Mouse (Mus musculus) B cell, adult 2 months (primary cell): ENCODE data around the gene Fstl1.
A peak's percentile ranks its signal among the peaks of the same experiment; 100 is the strongest.

Experiments used
- DNase-seq, 2 experiments: peaks; one replicate each; pipeline ENCODE4 v3.0.0; 2022

The Fstl1 gene

DNA sequence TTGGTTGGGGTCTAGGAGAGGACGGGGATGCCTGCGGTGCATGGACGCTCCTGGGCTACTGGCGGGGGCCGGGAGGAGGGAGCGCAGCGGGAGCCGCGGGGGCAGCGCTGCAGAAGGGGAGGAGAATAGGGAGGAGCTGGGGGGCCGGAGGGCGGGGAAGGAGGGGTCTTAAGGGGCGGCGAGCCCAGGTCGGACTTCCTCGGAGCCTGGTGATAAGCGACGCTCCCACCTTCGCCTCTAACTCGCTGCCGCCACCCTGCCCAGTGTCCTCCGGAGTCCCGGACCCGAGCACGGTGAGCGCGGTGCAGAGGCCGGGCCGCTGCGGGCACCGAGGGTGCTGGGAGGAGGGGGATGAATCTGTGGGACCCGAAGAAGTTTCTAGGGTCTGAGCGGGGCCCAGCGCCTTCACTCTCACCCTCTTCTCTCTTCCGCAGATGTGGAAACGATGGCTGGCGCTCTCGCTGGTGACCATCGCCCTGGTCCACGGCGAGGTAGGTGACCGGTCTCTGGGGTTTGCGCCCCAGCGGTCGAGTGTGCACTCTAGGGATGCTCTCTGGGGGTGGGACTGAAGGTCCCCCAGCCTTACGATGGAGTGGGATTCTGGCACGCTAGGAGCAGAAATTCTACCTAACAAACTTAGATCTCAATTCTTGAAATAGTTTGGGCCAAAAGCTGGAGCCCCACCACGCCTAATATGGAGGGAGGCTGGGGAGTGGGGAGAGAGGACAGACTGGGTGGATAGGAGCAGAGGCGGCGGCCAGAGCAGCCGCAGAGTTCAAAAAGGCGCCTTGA lies at the start of gene Fstl1:
TSS of gene Fstl1 (plus strand) at position 14 of the 792 bp plus-strand sequence.
- peak in 1 of 2 experiments; percentile 7 for DNase-seq

DNA sequence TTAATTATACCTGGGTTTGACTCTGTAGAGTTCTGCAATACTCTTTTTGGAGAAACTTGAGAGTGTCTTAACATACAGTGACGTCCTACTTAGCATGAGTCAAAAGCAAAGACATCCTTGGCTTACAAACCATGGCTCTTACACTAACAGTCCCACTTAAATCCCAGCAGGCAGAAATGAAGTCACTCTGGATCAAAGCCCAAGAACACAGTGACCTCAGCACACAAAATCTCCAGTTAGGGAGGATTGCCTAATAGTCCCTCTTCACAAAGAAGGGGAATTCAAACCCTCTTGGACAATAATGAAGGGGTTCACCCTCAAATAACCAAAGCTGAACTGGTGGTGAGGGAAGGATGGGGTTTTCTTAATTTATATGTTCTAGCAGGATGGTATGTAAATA lies 48.0 kb upstream of the Fstl1 start:
- DNase-seq, result no peak

DNA sequence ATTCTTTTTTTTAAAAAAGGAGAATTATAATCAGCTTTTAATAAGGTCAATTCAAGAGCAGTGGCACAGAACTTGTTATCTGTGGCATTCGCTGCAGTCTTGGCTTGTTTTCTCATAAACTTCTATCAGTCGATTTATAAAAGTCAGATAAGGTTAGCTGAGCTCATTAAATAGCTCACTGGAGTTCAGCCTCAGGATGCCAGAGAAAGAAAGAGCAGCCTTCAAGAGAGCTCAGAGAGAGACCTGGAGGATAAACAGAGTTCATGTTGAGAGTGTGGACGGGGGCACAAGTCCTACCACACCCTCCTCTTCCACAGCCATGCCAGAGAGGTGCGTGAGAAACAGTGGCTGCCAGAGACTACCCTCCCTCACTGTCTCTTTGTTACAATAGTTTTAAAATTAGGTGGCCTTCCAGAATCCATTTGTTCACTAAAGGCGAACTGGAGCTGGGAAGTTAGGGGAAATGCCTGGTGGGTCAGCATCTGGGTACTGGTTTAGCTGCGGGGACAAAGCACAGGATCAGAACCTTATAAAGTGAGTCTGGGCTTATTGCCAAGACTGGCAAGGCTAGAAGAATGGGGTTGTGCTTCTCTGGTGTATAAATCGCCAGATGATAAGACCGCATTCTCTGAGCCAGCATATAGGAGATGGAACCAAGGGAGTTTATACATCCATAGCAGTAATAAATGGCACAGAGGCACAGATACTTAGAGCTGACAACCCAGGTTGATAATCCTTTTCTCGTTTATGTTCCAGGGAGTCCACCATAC lies 47.1 kb upstream of the Fstl1 start:
- no peak for DNase-seq

DNA sequence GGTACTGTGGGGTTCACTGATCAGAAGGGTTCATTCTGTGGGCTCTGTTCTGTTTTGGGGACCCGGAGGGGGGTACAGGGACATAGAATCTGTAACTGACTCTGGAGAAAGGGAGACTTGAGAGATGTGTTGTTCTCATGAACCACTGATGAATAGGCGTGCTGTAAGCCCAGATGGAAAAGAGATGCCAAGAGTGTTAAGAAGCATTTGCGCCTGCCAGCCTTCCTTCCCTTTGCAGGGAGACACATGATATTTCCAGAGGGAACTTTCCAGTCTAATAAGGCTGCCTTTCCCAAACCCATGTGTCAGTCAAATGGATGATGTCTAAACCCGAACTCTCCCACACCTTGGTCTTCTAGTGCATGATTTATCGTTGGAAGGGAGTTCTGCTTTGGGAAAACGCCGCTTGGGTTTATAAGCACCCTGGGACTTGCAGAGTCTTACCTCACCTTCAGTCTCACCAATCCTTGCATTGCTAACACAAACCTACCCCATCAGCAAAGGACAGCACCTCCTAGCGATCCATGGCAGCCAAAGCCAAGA lies 46.3 kb upstream of the Fstl1 start:
- DNase-seq, result no peak

GRCm38 (mm10) chr16:37731431-37731830 lies 45.2 kb upstream of the Fstl1 start:
- no peak for DNase-seq

DNA sequence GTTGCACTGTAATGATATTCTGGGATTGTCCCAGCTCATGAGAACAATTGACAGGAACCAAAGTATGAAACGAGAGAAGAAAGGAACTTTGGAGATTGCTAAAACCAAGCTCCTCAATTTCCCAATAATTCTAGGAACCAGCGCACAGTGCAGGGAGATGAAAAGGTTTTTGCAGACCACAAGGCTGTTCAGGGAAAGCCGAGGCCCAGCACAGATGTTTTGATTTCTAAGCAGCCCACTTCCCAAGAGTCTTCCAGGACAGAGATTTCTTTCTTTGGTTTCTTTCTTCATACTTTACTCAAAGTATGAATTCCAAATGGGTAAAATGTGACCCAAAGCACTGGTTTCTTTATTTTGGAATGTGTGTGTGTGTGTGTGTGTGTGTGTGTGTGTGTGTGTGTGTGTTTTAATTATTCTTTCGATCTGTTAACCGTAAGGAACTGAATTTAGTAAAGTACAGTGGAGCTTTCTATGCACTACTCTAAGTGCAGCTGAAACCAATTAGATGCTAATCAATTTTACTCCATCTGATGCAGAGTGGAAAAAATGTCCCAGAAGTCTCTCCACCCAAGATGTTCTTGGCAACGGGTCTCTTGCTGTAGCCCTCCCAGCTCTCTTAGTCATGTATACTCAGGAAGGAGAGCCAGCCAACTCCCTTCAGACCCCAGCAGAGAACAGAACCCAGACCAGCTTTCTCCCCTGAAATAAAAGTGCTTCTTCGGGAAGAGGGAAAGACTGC lies 44.5 kb upstream of the Fstl1 start:
- DNase-seq, result no peak

DNA sequence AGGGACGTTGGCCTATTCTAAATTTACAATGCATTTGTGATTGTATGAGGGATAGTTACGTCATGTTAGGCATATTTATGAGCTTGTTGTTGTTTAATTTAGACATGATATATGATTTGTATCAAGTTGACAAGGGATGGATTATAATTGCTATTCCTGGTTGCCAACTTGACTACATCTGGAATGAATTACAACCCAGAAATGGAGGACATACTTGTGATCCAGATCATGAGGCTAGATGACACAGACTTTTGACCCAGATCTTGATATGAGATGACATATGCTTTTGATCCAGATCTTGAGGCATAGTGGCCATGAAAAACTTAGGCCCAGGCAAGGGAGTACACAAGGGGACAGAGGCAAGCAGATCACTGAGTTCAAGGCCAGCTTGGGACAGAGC lies 36.6 kb upstream of the Fstl1 start:
- no peak for DNase-seq

GRCm38 (mm10) chr16:37742266-37742665 lies 34.4 kb upstream of the Fstl1 start:
- no peak for DNase-seq

DNA sequence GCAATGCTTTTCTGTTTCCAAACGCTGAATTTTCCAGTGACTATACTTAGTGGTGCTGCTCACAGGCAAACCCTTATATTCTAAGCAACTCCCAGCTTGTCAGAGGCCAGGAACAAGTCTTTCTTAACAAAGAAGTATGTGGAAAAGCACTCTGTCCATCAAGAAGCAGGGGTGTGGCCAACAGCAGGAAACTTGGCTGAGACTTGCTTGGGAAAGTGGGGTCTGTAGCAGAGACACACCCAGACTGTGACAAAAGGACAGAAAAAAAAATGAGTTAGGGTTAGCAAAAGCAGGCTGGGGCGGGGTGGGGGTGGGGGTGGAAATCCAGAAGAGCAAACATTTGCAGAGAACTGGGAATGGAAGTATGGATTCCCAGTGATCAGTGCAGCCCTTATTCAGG lies 23.8 kb upstream of the Fstl1 start:
- no peak for DNase-seq

DNA sequence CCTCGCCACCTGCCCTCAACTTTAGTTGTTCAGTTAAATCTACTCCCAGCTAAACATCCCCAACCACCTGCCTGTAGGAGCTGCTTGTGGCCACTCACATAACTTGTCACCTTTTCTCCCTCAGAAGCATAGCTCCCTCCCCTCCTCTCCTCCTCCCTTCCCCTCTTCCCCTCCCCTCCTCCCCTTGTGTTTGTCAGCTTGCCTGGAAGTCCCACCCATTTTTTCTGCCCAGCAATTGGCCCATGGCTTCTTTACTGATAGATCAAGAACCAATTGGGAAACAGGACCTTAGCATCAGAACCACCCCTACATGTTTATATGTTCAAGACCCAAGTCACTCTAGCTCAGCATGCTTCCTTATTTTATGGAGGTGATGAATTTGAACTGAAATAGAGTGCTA lies 22.9 kb upstream of the Fstl1 start:
- no peak for DNase-seq

GRCm38 (mm10) chr16:37754483-37754882 lies 22.2 kb upstream of the Fstl1 start:
- DNase-seq, result no peak

DNA sequence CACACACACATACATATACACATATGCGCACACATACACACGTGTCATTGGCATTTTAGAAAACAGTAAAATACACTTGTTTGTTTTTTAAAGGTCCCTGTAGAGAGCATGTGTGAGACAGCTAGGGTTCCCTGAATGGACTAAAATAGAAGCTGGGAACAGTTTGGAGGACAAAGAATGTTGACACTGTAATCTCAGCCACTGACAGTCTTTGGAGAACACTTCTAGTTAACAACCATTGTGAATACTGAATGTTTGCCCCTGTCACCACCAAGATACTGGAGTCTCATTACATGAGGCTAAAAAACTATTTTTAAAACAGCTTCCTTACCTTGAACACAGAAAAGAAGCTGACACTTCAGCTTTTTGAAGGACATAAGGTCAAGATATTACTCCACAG lies 19.4 kb upstream of the Fstl1 start:
- DNase-seq, result no peak

GRCm38 (mm10) chr16:37763797-37764196 lies 12.9 kb upstream of the Fstl1 start:
- no peak for DNase-seq

DNA sequence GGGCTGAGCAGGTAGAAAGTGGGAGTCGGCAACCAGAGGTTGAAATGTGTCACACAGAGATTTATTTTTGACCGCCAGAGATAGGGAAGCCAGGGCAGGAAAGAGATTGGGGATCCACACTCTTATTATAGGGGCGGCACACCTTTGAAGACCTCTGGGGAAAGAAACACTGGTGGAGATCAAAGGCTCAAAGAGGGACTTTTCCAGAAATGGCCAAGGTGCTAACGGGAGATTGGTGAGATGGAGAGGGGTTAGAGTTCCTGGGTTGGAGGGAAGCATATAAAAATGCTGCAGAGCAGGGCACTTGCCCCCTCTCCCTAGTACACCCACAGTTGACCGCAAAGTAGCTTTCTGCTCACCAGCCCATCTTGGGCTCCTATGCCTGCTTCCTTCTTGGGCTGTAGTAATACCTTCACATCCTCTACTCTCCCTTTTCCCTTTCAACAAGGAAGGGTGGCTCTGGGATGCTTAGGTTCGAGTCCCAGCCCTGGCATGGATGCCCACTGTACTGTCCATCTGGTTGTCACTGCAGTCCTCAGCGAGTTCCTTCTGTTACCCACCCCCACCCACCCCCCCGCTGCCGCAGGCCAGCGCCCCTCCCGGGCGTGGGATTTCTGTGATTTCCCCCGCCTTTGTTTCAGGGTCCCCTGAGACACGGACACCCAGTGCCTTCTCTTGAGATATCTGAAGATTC lies 360 bp upstream of the Fstl1 start:
- DNase-seq, result no peak

DNA sequence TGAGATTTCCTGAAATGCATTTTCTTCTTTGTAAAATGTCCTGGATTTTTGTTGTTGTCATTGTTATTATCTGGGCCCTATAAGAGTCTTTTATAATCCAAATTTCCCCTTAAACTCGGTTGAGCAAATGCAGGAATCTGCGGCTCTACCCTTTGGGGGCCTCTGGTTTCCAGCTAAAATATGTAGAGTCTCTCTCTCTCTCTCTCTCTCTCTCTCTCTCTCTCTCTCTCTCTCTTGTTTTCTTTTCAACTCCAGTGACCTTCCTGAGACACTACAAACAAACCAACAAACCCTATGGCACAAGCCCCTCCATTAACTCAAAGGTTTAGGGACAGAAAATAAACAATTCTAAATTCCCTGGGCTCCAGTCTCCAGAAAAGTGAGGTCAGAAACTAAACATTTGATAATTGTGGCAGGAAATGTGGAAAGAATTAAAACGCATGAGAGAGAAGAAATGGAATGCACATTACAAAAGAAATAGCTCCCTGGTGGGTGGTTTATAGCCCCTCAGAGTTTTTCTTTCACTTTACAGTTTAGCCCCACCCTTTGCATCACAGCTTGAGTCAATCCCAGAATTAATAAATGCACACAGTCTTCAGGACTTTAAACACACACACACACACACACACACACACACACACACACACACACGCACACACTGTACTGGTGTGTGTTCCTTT lies 1.3 kb downstream of the Fstl1 start:
- DNase-seq, result no peak

DNA sequence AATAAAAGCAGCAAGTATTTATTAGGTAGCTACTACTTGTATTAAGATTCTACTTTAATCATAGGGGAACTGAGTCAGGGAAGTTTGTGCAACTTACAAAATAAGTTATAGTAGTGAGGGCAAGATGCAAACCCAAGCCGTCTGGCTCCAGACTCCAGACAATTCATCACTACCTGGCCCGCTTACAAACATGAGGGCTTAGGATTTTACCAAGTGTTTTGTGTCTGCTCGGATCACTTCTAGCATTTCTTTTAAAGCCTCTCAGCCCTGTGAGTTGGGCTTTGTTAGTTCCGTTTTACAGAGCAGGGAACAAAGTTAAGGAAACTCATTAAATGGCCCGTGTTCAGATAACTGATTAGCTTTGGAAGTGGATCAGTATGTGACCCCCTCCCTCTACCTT lies 1.9 kb downstream of the Fstl1 start:
- no peak for DNase-seq

- no peak for DNase-seq
Observed at GRCm38 (mm10) chr16:37779651-37780280, 3.1 kb downstream of the Fstl1 start.

- no peak for DNase-seq
Observed at GRCm38 (mm10) chr16:37780386-37780785, 3.7 kb downstream of the Fstl1 start.

DNA sequence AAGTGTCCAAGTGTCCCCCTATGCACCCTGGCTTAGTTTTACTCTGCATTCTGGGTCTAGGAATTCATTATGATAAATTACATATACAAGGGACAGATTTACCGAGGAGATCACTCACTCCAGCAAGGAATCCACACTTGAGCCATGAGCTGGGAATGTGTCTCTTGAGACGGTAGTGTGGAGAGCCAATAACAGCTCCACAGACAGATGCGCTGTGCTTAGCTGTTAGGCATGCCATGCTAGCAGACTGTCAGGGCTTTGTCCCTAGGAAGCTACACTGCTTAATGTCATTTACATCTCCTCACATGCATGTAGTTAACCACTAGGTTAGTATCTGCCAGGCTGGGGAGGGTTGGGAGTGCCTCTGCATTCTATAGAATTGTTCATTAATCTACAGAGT lies 4.2 kb downstream of the Fstl1 start:
- DNase-seq, result no peak

DNA sequence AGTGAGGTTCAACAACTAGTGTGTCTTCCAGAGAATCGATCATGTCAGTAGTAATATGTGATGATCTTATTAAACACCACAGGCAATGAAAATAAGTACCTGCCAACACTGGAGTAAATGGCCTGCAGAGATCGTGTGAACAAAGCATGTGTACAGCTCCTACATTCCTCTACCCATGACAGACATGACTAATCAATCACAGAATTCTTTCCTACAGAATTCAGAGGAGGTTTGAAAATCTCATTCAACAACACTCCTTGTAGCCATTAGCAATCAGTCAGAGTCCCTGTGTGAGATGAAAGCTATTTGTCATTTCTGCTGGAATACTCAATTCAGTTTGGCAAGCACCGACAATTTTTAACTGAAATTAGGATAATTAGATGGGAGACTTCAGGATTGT lies 7.9 kb downstream of the Fstl1 start:
- no peak for DNase-seq

DNA sequence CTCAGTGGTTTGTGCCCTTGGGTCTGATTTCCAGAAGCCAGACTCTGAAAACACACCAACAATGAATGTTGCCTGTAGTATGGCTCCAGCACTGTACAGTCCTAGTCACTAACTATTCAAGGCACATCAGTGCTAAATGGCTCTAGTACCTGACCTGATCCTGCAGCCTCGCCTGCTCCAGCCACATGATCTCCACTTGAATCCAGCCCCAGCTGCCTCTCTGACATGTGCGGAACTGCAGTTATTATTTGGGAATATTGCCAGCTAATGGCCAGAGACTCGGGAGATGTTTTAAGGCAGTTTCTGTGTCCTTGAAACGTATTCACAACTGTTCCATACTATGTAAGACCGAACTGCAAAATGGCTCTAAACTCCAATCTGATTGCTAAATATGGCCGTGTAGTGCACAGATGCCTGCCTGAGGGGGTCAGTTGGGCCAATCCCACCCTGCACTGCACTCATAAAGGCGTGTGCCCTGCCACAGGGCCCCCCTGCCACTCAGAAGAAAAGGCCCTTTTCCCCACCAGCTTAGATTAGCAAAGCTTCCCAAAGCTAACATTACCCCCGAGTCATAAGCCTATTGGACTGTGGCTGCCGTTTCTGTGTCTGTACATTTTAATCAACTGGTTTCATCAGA lies 11.0 kb downstream of the Fstl1 start:
- DNase-seq, result no peak
